Mouse (Mus musculus) heart, embryonic 12.5 days (tissue): Measurements from ENCODE around the gene Tnks1bp1. TPM values are rescaled to one million over a fixed set of nuclear protein-coding genes. Genes with fewer than 3 reads are reported as not detected.

Experiments
- ATAC-seq: fragments of 200-750 bp; cut with Nextera tagmentation; 2 replicates; pipeline ENCODE4 v1.8.0; 2017; ENCODE audit warnings: moderate TSS enrichment, moderate library complexity; ENCODE audit not compliant: insufficient number of reproducible peaks, low FRiP score
- H3K27ac ChIP-seq: fragments of 300-500 bp; sonication (generic); 2 replicates; pipeline ENCODE4 v1.5.1; 2016; ENCODE audit warnings: mild to moderate bottlenecking, moderate library complexity; ENCODE audit not compliant: poor library complexity, severe bottlenecking
- H3K27me3 ChIP-seq: fragments of 300-500 bp; sonication (generic); replicated peaks from 2 replicates; pipeline ENCODE4 v1.6.1; 2016; ENCODE audit warnings: mild to moderate bottlenecking, moderate library complexity
- H3K36me3 ChIP-seq: fragments of 300-500 bp; sonication (generic); 2 replicates; pipeline ENCODE4 v1.6.1; 2016; ENCODE audit warnings: mild to moderate bottlenecking, moderate library complexity
- H3K4me1 ChIP-seq: fragments of 300-500 bp; sonication (generic); replicated peaks from 2 replicates; pipeline ENCODE4 v1.6.1; 2016; ENCODE audit warnings: mild to moderate bottlenecking
- H3K4me2 ChIP-seq: fragments of 300-500 bp; sonication (generic); 2 replicates; pipeline ENCODE4 v1.6.1; 2016; ENCODE audit warnings: mild to moderate bottlenecking, moderate library complexity
- H3K4me3 ChIP-seq: fragments of 300-500 bp; sonication (generic); 2 replicates; pipeline ENCODE4 v1.5.1; 2016; ENCODE audit warnings: mild to moderate bottlenecking
- H3K9ac ChIP-seq: fragments of 300-500 bp; sonication (generic); 2 replicates; pipeline ENCODE4 v1.6.1; 2016; ENCODE audit warnings: mild to moderate bottlenecking, moderate library complexity
- H3K9me3 ChIP-seq: fragments of 300-500 bp; sonication (generic); replicated peaks from 2 replicates; pipeline ENCODE4 v1.6.1; 2016; ENCODE audit warnings: mild to moderate bottlenecking, moderate library complexity
- WGBS: fragments of 180-500 bp; shearing (Covaris S2); methylation state at CpG from one replicate; pipeline ENCODE4 v1.1.7; 2016; 5-methylcytosine and 5-hydroxymethylcytosine counted together
- polyA plus RNA-seq: library from polyadenylated mRNA; unstranded; fragments of >200 nt; fragmentation: Nextera tagmentation; extraction: Ambion mirVana; gene quantifications from 2 replicates; pipeline ENCODE4 v1.2.1, GENCODE M21; 2016

The Tnks1bp1 gene
- polyA plus RNA-seq, 1 experiment from 2014 or later = 33.2 TPM

DNA sequence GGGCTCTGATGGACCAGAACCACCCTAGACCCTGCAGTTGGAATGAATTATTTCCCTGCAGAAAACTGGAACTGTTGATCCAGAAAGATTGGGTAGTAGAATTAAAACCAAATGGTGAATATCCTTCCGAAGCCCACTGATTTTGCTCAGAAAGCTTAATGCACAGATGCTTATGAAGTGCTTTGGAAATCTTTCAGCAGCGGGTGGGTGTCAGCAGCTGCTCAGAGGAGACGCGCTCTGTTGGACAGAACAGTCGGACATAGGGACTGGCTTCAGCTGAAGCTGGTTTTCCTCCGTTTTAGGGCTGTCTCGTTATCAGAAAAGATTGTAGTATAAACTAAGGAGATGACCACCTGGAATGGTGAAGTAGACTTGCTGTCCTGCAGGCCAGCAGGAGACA is 4.2 kb upstream of the Tnks1bp1 start:
- 87% methylated on average over 7 of the region's 7 CpGs for WGBS
- Histone ChIP-seq H3K36me3 (peaks cover 80% of the 10 kb centered on the region), H3K4me2 (no peak overlapping the region), H3K9me3 (no peaks in the 10 kb centered on the region), H3K27ac (no peak overlapping the region), H3K9ac (no peak overlapping the region), H3K4me1 (peaks cover 13% of the 10 kb centered on the region), H3K4me3 (no peak overlapping the region), H3K27me3 (no peaks in the 10 kb centered on the region)
- no peak for ATAC-seq

- Histone ChIP-seq H3K27me3 (no peaks in the 10 kb centered on the region), H3K9ac (no peak overlapping the region), H3K9me3 (no peaks in the 10 kb centered on the region), H3K27ac (no peak overlapping the region), H3K4me2 (no peak overlapping the region), H3K4me1 (peaks cover 35% of the 10 kb centered on the region), H3K36me3 (peaks cover 59% of the 10 kb centered on the region), H3K4me3 (no peak overlapping the region)
- ATAC-seq = no peak
- WGBS = 67% methylated on average over 8 of the region's 8 CpGs
These were observed 1.6 kb upstream of the Tnks1bp1 start for GRCm38 (mm10) chr2:85046222-85046621.

DNA sequence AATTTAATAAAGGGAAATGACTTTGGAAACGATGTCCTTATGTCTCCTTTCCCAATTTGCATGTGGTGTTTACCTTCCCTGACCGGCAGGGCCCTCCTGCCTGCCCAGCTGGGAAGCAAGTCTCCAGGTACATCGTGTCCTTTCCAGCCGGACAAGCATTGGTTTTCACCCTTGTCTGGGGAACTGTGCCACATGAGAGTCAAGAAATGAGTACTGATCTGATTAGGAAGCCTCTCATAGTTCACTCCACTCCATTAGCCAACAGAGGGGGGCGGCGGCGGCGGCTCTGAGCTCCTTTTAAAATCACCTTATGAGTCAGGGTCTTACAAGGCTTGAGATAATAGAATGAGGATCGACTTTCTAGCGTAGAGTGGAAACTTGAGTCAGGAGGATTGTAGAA is 741 bp upstream of the Tnks1bp1 start:
- WGBS = 54% methylated on average over 10 of the region's 10 CpGs

GRCm38 (mm10) chr2:85048168-85048751 is 438 bp downstream of the Tnks1bp1 start:
- 1% methylated on average over 43 of the region's 44 CpGs for WGBS
- Histone ChIP-seq H3K27ac (peak overlapping the region; percentile 93), H3K4me2 (peak overlapping the region; percentile 83), H3K9me3 (no peaks in the 10 kb centered on the region), H3K9ac (peak overlapping the region; percentile 91), H3K4me3 (peak overlapping the region; percentile 84), H3K36me3 (peaks cover 56% of the 10 kb centered on the region), H3K27me3 (no peaks in the 10 kb centered on the region), H3K4me1 (peaks cover 49% of the 10 kb centered on the region)
- ATAC-seq = peak; percentile 61

More for the DNA sequence above, 741 bp upstream of the Tnks1bp1 start:
- ATAC-seq = no peak
- H3K27me3 ChIP-seq = no peaks in the 10 kb centered on the region
- peak overlapping the region; percentile 84 for H3K4me3 ChIP-seq
- H3K4me2 ChIP-seq = peak overlapping the region; percentile 83
- peaks cover 56% of the 10 kb centered on the region for H3K36me3 ChIP-seq
- peak overlapping the region; percentile 91; the same call in 1 of the 2 replicates for H3K9ac ChIP-seq
- H3K4me1 ChIP-seq = peaks cover 40% of the 10 kb centered on the region
- H3K9me3 ChIP-seq = no peaks in the 10 kb centered on the region
- peak overlapping the region; percentile 93; the same call in 1 of the 2 replicates for H3K27ac ChIP-seq

- ATAC-seq = no peak
- Histone ChIP-seq H3K4me2 (peak overlapping the region; percentile 83), H3K4me1 (peaks cover 52% of the 10 kb centered on the region), H3K9ac (no peak overlapping the region), H3K9me3 (no peaks in the 10 kb centered on the region), H3K36me3 (peaks cover 56% of the 10 kb centered on the region), H3K4me3 (peak overlapping the region; percentile 84; the same call in 1 of the 2 replicates), H3K27me3 (no peaks in the 10 kb centered on the region), H3K27ac (peak overlapping the region; percentile 68)
- 74% methylated on average over 4 of the region's 4 CpGs for WGBS
These were observed 1.5 kb downstream of the Tnks1bp1 start for GRCm38 (mm10) chr2:85049277-85049676.

- peaks cover 57% of the 10 kb centered on the region for H3K36me3 ChIP-seq
- H3K4me3 ChIP-seq = peak overlapping the region; percentile 43
- H3K4me1 ChIP-seq = peaks cover 52% of the 10 kb centered on the region
- no peaks in the 10 kb centered on the region for H3K9me3 ChIP-seq
- peak overlapping the region; percentile 68 for H3K4me2 ChIP-seq
- H3K27ac ChIP-seq = peak overlapping the region; percentile 68
- H3K27me3 ChIP-seq = no peaks in the 10 kb centered on the region
- peak; percentile 33; the same call in 1 of the 2 replicates for ATAC-seq
- H3K9ac ChIP-seq = peak overlapping the region; percentile 59; the same call in 1 of the 2 replicates
- WGBS = 13% methylated on average over 9 of the region's 10 CpGs
These were observed 2.3 kb downstream of the Tnks1bp1 start for GRCm38 (mm10) chr2:85050001-85050634.

- 27% methylated on average over 9 of the region's 9 CpGs for WGBS
- peak overlapping the region; percentile 68 for H3K4me2 ChIP-seq
- peaks cover 56% of the 10 kb centered on the region for H3K36me3 ChIP-seq
These were observed 2.9 kb downstream of the Tnks1bp1 start for GRCm38 (mm10) chr2:85050746-85051145.

GRCm38 (mm10) chr2:85053192-85053816 is 5.5 kb downstream of the Tnks1bp1 start:
- peaks cover 55% of the 10 kb centered on the region for H3K4me1 ChIP-seq
- no peak for ATAC-seq
- H3K27ac ChIP-seq = no peak overlapping the region
- H3K9ac ChIP-seq = 0 out of 2 replicates have a peak overlapping the region, but pooled peaks have one; percentile 8
- no peak overlapping the region for H3K4me3 ChIP-seq
- no peaks in the 10 kb centered on the region for H3K9me3 ChIP-seq
- H3K4me2 ChIP-seq = peak overlapping the region; percentile 17; the same call in 1 of the 2 replicates
- no peaks in the 10 kb centered on the region for H3K27me3 ChIP-seq
- WGBS = 77% methylated on average over 5 of the region's 5 CpGs
- peaks cover 62% of the 10 kb centered on the region for H3K36me3 ChIP-seq

More at GRCm38 (mm10) chr2:85050746-85051145, 2.9 kb downstream of the Tnks1bp1 start:
- Histone ChIP-seq H3K4me3 (peak overlapping the region; percentile 43), H3K9ac (peak overlapping the region; percentile 59), H3K27me3 (no peaks in the 10 kb centered on the region), H3K27ac (peak overlapping the region; percentile 68), H3K4me1 (peaks cover 54% of the 10 kb centered on the region), H3K9me3 (no peaks in the 10 kb centered on the region)
- no peak for ATAC-seq

DNA sequence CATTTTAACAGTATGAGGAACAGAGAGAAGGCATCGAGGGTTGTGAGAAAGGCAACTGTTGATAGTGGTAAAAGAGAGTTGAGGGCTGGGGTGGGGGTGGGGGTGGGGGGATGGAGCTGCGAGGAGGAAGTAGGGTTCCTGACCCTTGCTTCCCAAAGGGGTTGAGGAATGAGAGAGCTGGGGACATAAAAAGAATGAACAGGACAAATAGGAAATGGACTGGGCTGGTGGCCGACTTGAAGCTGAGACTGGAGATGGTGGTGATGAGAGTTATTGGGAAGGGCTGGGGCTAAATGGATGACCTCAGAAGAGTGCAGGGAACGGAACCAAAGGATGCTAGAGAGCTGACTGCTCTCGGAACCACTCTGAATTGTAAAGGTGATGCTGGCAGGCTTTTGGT is 8.9 kb downstream of the Tnks1bp1 start:
- no peak overlapping the region for H3K9ac ChIP-seq
- no peak overlapping the region for H3K27ac ChIP-seq
- H3K36me3 ChIP-seq = peaks cover 78% of the 10 kb centered on the region
- ATAC-seq = no peak
- no peaks in the 10 kb centered on the region for H3K27me3 ChIP-seq
- no peak overlapping the region for H3K4me2 ChIP-seq
- 59% methylated on average over 5 of the region's 5 CpGs for WGBS
- peaks cover 45% of the 10 kb centered on the region for H3K4me1 ChIP-seq
- H3K4me3 ChIP-seq = no peak overlapping the region
- no peaks in the 10 kb centered on the region for H3K9me3 ChIP-seq

GRCm38 (mm10) chr2:85059677-85060076 is 11.9 kb downstream of the Tnks1bp1 start:
- no peaks in the 10 kb centered on the region for H3K9me3 ChIP-seq
- no peak for ATAC-seq
- 0 out of 2 replicates have a peak overlapping the region, but pooled peaks have one; percentile 15 for H3K27ac ChIP-seq
- 85% methylated on average over 6 of the region's 6 CpGs for WGBS
- peaks cover 29% of the 10 kb centered on the region for H3K4me1 ChIP-seq
- no peak overlapping the region for H3K9ac ChIP-seq
- no peak overlapping the region for H3K4me2 ChIP-seq
- H3K27me3 ChIP-seq = no peaks in the 10 kb centered on the region
- no peak overlapping the region for H3K4me3 ChIP-seq
- H3K36me3 ChIP-seq = peaks cover 76% of the 10 kb centered on the region

DNA sequence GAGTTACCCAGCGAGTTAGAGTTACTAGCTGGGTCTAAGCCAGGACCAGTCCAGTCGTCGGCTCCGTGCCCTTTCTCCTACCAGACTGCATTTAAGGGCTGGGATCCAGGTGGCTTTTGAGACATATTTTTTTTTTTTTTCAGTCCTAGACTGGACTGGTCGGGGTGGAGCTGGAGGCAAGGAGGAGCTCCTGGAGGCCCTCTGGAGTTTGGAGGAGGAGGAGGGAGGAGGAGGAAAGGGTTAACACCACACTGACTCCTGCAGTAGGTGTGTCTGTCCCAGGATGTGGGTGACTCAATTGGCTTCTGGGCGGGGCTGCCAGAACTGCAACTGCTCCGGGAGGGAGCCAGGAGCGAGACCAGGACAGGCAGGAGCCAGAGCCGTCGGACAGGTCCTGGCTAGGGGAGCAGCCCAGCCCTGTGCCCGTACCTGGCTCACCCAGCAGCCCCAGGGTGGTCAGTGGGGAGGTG is 12.8 kb downstream of the Tnks1bp1 start:
- 10% methylated on average over 11 of the region's 11 CpGs for WGBS
- Histone ChIP-seq H3K9ac (peak overlapping the region; percentile 70), H3K27me3 (no peaks in the 10 kb centered on the region), H3K4me3 (peak overlapping the region; percentile 44), H3K9me3 (no peaks in the 10 kb centered on the region), H3K36me3 (peaks cover 71% of the 10 kb centered on the region), H3K27ac (0 out of 2 replicates have a peak overlapping the region, but pooled peaks have one; percentile 15), H3K4me1 (peaks cover 28% of the 10 kb centered on the region), H3K4me2 (peak overlapping the region; percentile 73)
- peak; percentile 70 for ATAC-seq
